Mouse (Mus musculus) spleen, adult 2 months (tissue): ENCODE data around the gene Sync. TPM values are rescaled to one million over a fixed set of nuclear protein-coding genes. Genes with fewer than 3 reads are reported as not detected.

Experiments
- DNase-seq, 2 experiments: peaks; one replicate each; pipeline versions ENCODE4 v3.0.0 to v3.0.0-alpha.2; 2012 to 2021; ENCODE audit warnings: low spot score in 2 of 2, low read depth in 1 of 2
- H3K27ac ChIP-seq: fragments of 200-500 bp; 2 replicates; pipeline ENCODE4 v1.5.1; 2012; ENCODE audit warnings: low read length, inconsistent platforms; ENCODE audit not compliant: insufficient read depth
- H3K27me3 ChIP-seq: fragments of 200-500 bp; 2 replicates; pipeline ENCODE4 v1.6.1; 2012; ENCODE audit warnings: mild to moderate bottlenecking, moderate library complexity, low read length, inconsistent platforms; ENCODE audit not compliant: control insufficient read depth, insufficient read depth
- H3K36me3 ChIP-seq: fragments of 200-500 bp; 2 replicates; pipeline ENCODE4 v1.6.1; 2012; ENCODE audit warnings: mild to moderate bottlenecking, low read length, inconsistent platforms; ENCODE audit not compliant: control insufficient read depth, insufficient read depth
- H3K4me1 ChIP-seq: fragments of 200-500 bp; 2 replicates; pipeline ENCODE4 v1.6.1; 2011; ENCODE audit warnings: inconsistent platforms; ENCODE audit not compliant: control insufficient read depth, insufficient read depth, insufficient read length
- H3K4me3 ChIP-seq: fragments of 200-500 bp; 2 replicates; pipeline ENCODE4 v1.5.1; 2011; ENCODE audit warnings: mild to moderate bottlenecking, inconsistent platforms; ENCODE audit not compliant: insufficient read depth, insufficient read length; ENCODE audit errors: extremely low read depth
- CTCF ChIP-seq: fragments of 200-500 bp; IDR thresholded peaks from 2 replicates; pipeline ENCODE4 v1.5.1; 2011; ENCODE audit warnings: mild to moderate bottlenecking, inconsistent platforms; ENCODE audit not compliant: insufficient read depth, insufficient read length, insufficient replicate concordance; ENCODE audit errors: extremely low read depth
- POLR2A ChIP-seq: fragments of 200-500 bp; IDR thresholded peaks from 2 replicates; pipeline ENCODE4 v1.6.1; 2011; ENCODE audit warnings: low read depth, low read length, inconsistent platforms
- WGBS: fragments of 180-500 bp; shearing (Covaris S2); methylation state at CpG from one replicate; pipeline ENCODE4 v1.1.7; 2018; 5-methylcytosine and 5-hydroxymethylcytosine counted together
- polyA plus RNA-seq: library from polyadenylated mRNA; depleted of rRNA; stranded (reverse); fragments of >200 nt; gene quantifications from 2 replicates; pipeline ENCODE4 v1.2.3, GENCODE M21; 2012; rRNA removed

The Sync gene
- polyA plus RNA-seq, 1 experiment = 0.63 TPM

- Histone ChIP-seq H3K27me3 (no peaks in the 10 kb centered on the region), H3K36me3 (no peaks in the 10 kb centered on the region), H3K4me3 (no peak overlapping the region), H3K4me1 (peaks cover 2% of the 10 kb centered on the region; the same call in 1 of the 2 replicates), H3K27ac (peak overlapping the region; percentile 21; the same call in 1 of the 2 replicates)
- WGBS = 52% methylated on average over 15 of the region's 15 CpGs
- peak; percentile 38 to 58 for DNase-seq
- no peak for TF ChIP-seq CTCF
- no peak for TF ChIP-seq POLR2A
Measured at GRCm38 (mm10) chr4:129354236-129354635, 66.8 kb downstream of the Sync start.

- no peak overlapping the region for H3K27ac ChIP-seq
- no peak overlapping the region for H3K4me3 ChIP-seq
- H3K36me3 ChIP-seq = no peaks in the 10 kb centered on the region
- peaks cover 2% of the 10 kb centered on the region; the same call in 1 of the 2 replicates for H3K4me1 ChIP-seq
- WGBS = 87% methylated on average over 15 of the region's 15 CpGs
- no peak for DNase-seq
- TF ChIP-seq CTCF (no peak), POLR2A (no peak)
- H3K27me3 ChIP-seq = no peaks in the 10 kb centered on the region
Measured at GRCm38 (mm10) chr4:129357613-129358163, 70.3 kb downstream of the Sync start.

Other genes starting within 250 kb of the Sync start
- gene Rnf19b, start 229.3 kb upstream of the Sync start, polyA plus RNA-seq = 109 and 136 TPM in 2 replicates
- 0.60 TPM in 1 of 2 replicates, not detected in the other for gene Tmem54, start 182.1 kb upstream of the Sync start, polyA plus RNA-seq
- 0.05 TPM in 1 of 2 replicates, not detected in the other for gene Hpca, start 165.6 kb upstream of the Sync start, polyA plus RNA-seq
- gene Fndc5, start 150.6 kb upstream of the Sync start, polyA plus RNA-seq = 0.58 and 0.70 TPM in 2 replicates
- gene S100pbp, start 97.9 kb upstream of the Sync start, polyA plus RNA-seq = 14.7 and 16.3 TPM in 2 replicates
- 8.6 and 10.9 TPM in 2 replicates for gene Yars, start 97.9 kb upstream of the Sync start, polyA plus RNA-seq
- gene C77080, start 26.2 kb upstream of the Sync start, polyA plus RNA-seq = 2.9 and 3.5 TPM in 2 replicates
- gene Rbbp4, start 47.8 kb downstream of the Sync start, polyA plus RNA-seq = 16.3 and 16.6 TPM in 2 replicates
- 8.2 and 9.2 TPM in 2 replicates for gene Zbtb8os, start 48.1 kb downstream of the Sync start, polyA plus RNA-seq
- 2.1 and 3.5 TPM in 2 replicates for gene Zbtb8a, start 90.5 kb downstream of the Sync start, polyA plus RNA-seq
- 0.02 TPM in 1 of 2 replicates, not detected in the other for gene Zbtb8b, start 153.2 kb downstream of the Sync start, polyA plus RNA-seq
- 20.3 and 31.5 TPM in 2 replicates for gene Bsdc1, start 174.0 kb downstream of the Sync start, polyA plus RNA-seq
- gene Tssk3, start 203.4 kb downstream of the Sync start, polyA plus RNA-seq = 0.11 TPM in 1 of 2 replicates, not detected in the other
- gene Fam229a, start 203.6 kb downstream of the Sync start, polyA plus RNA-seq = 0.20 and 0.70 TPM in 2 replicates
- gene Marcksl1, start 226.0 kb downstream of the Sync start, polyA plus RNA-seq = 44.0 and 55.7 TPM in 2 replicates